Mouse (Mus musculus) spleen, adult 2 months (tissue): ENCODE results near the gene Socs4. TPM values are rescaled to one million over a fixed set of nuclear protein-coding genes. Genes with fewer than 3 reads are reported as not detected.
A peak's percentile ranks its signal among the peaks of the same experiment; 100 is the strongest.

ENCODE experiments used
- DNase-seq, 2 experiments: peaks; one replicate each; pipeline versions ENCODE4 v3.0.0 to v3.0.0-alpha.2; 2012 to 2021; ENCODE audit warnings: low spot score in 2 of 2, low read depth in 1 of 2
- H3K27ac ChIP-seq: fragments of 200-500 bp; 2 replicates; pipeline ENCODE4 v1.5.1; 2012; ENCODE audit warnings: low read length, inconsistent platforms; ENCODE audit not compliant: insufficient read depth
- H3K27me3 ChIP-seq: fragments of 200-500 bp; 2 replicates; pipeline ENCODE4 v1.6.1; 2012; ENCODE audit warnings: mild to moderate bottlenecking, moderate library complexity, low read length, inconsistent platforms; ENCODE audit not compliant: control insufficient read depth, insufficient read depth
- H3K36me3 ChIP-seq: fragments of 200-500 bp; 2 replicates; pipeline ENCODE4 v1.6.1; 2012; ENCODE audit warnings: mild to moderate bottlenecking, low read length, inconsistent platforms; ENCODE audit not compliant: control insufficient read depth, insufficient read depth
- H3K4me1 ChIP-seq: fragments of 200-500 bp; 2 replicates; pipeline ENCODE4 v1.6.1; 2011; ENCODE audit warnings: inconsistent platforms; ENCODE audit not compliant: control insufficient read depth, insufficient read depth, insufficient read length
- H3K4me3 ChIP-seq: fragments of 200-500 bp; 2 replicates; pipeline ENCODE4 v1.5.1; 2011; ENCODE audit warnings: mild to moderate bottlenecking, inconsistent platforms; ENCODE audit not compliant: insufficient read depth, insufficient read length; ENCODE audit errors: extremely low read depth
- CTCF ChIP-seq: fragments of 200-500 bp; IDR thresholded peaks from 2 replicates; pipeline ENCODE4 v1.5.1; 2011; ENCODE audit warnings: mild to moderate bottlenecking, inconsistent platforms; ENCODE audit not compliant: insufficient read depth, insufficient read length, insufficient replicate concordance; ENCODE audit errors: extremely low read depth
- POLR2A ChIP-seq: fragments of 200-500 bp; IDR thresholded peaks from 2 replicates; pipeline ENCODE4 v1.6.1; 2011; ENCODE audit warnings: low read depth, low read length, inconsistent platforms
- WGBS: fragments of 180-500 bp; shearing (Covaris S2); methylation state at CpG from one replicate; pipeline ENCODE4 v1.1.7; 2018; 5-methylcytosine and 5-hydroxymethylcytosine counted together
- polyA plus RNA-seq: library from polyadenylated mRNA; depleted of rRNA; stranded (reverse); fragments of >200 nt; gene quantifications from 2 replicates; pipeline ENCODE4 v1.2.3, GENCODE M21; 2012

Gene Socs4
- polyA plus RNA-seq, 1 experiment = 2.4 TPM

GRCm38 (mm10) chr14:47237286-47237685 is 39.4 kb upstream of the Socs4 start:
- H3K4me1 ChIP-seq = no peaks in the 10 kb centered on the region
- H3K27ac ChIP-seq = no peak overlapping the region
- H3K27me3 ChIP-seq = no peaks in the 10 kb centered on the region
- H3K4me3 ChIP-seq = no peak overlapping the region
- no peak for DNase-seq
- H3K36me3 ChIP-seq = peaks cover 4% of the 10 kb centered on the region
- WGBS = 87% methylated on average over 4 of the region's 4 CpGs
- TF ChIP-seq CTCF (no peak), POLR2A (no peak)

- Histone ChIP-seq H3K36me3 (peaks cover 11% of the 10 kb centered on the region), H3K27me3 (no peaks in the 10 kb centered on the region), H3K4me1 (no peaks in the 10 kb centered on the region), H3K4me3 (no peak overlapping the region), H3K27ac (no peak overlapping the region)
- TF ChIP-seq CTCF (no peak), POLR2A (no peak)
- WGBS = 84% methylated on average over 1 of the region's 1 CpGs
- no peak for DNase-seq
Observed at GRCm38 (mm10) chr14:47240600-47240999, 36.1 kb upstream of the Socs4 start.

GRCm38 (mm10) chr14:47241046-47241445 is 35.7 kb upstream of the Socs4 start:
- WGBS = 93% methylated on average over 6 of the region's 6 CpGs
- no peaks in the 10 kb centered on the region for H3K4me1 ChIP-seq
- DNase-seq = no peak
- H3K27me3 ChIP-seq = no peaks in the 10 kb centered on the region
- TF ChIP-seq CTCF (no peak), POLR2A (no peak)
- peaks cover 11% of the 10 kb centered on the region for H3K36me3 ChIP-seq
- H3K4me3 ChIP-seq = no peak overlapping the region
- peak overlapping the region; percentile 54; the same call in 1 of the 2 replicates for H3K27ac ChIP-seq

GRCm38 (mm10) chr14:47242753-47243152 is 34.0 kb upstream of the Socs4 start:
- Histone ChIP-seq H3K36me3 (peaks cover 20% of the 10 kb centered on the region), H3K4me1 (no peaks in the 10 kb centered on the region), H3K4me3 (no peak overlapping the region), H3K27ac (no peak overlapping the region), H3K27me3 (no peaks in the 10 kb centered on the region)
- no peak for DNase-seq
- no peak for TF ChIP-seq CTCF
- TF ChIP-seq POLR2A = no peak
- WGBS = 90% methylated on average over 4 of the region's 4 CpGs

- H3K4me3 ChIP-seq = no peak overlapping the region
- TF ChIP-seq POLR2A (no peak), CTCF (no peak)
- no peak for DNase-seq
- H3K4me1 ChIP-seq = no peaks in the 10 kb centered on the region
- H3K27me3 ChIP-seq = no peaks in the 10 kb centered on the region
- 88% methylated on average over 6 of the region's 6 CpGs for WGBS
- no peak overlapping the region for H3K27ac ChIP-seq
- peaks cover 14% of the 10 kb centered on the region for H3K36me3 ChIP-seq
Observed at GRCm38 (mm10) chr14:47249839-47250238, 26.9 kb upstream of the Socs4 start.

GRCm38 (mm10) chr14:47264866-47265265 is 11.9 kb upstream of the Socs4 start:
- H3K36me3 ChIP-seq = peaks cover 10% of the 10 kb centered on the region
- WGBS = 98% methylated on average over 3 of the region's 3 CpGs
- H3K4me3 ChIP-seq = no peak overlapping the region
- TF ChIP-seq POLR2A = no peak
- no peak for TF ChIP-seq CTCF
- no peaks in the 10 kb centered on the region for H3K4me1 ChIP-seq
- no peaks in the 10 kb centered on the region for H3K27me3 ChIP-seq
- no peak overlapping the region for H3K27ac ChIP-seq
- DNase-seq = no peak

GRCm38 (mm10) chr14:47265829-47266228 is 10.9 kb upstream of the Socs4 start:
- TF ChIP-seq CTCF (no peak), POLR2A (no peak)
- Histone ChIP-seq H3K27ac (no peak overlapping the region), H3K27me3 (no peaks in the 10 kb centered on the region), H3K4me3 (no peak overlapping the region), H3K36me3 (peaks cover 10% of the 10 kb centered on the region), H3K4me1 (no peaks in the 10 kb centered on the region)
- 97% methylated on average over 8 of the region's 8 CpGs for WGBS
- no peak for DNase-seq
